Mouse (Mus musculus): ENCODE data around the gene Gm9048. TPM values are rescaled to one million over a fixed set of nuclear protein-coding genes. Genes with fewer than 3 reads are reported as not detected.

Gm9048 gene
- not detected for polyA plus RNA-seq (2017; shearing (Covaris generic))

GRCm38 (mm10) chr10:118348579-118348978 is at the start of gene Gm9048:
Gene Gm9048, minus strand, starts transcription at chr10:118348679.

GRCm38 (mm10) chr10:118354005-118354404 is 5.5 kb upstream of the Gm9048 start, which contains the start of gene Gm9049:
Gene Gm9049, minus strand, starts transcription at chr10:118354105.

DNA sequence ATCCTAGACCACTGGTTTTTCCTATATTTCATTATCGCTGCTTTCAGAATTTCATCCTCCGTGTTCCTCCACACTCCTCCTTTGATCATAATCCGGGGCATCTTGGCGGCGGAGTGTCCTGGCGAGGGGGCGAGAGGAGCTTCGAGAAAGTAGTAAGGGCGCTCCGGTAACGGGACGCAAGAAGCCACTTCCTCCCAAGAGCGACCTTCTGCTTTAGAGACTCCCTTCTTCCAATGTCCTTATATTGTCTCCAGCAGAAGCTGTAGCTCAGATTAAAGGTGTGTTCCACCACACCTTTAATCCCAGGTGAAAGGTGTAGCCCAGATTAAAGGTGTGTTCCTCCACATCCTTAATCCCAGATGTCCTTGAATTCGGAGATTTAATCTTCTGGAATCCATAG is 5.3 kb downstream of the Gm9048 start, which contains the start of gene Gm9046:
Gene Gm9046 (minus strand): TSS at position 101 of the 400 bp plus-strand sequence.

DNA sequence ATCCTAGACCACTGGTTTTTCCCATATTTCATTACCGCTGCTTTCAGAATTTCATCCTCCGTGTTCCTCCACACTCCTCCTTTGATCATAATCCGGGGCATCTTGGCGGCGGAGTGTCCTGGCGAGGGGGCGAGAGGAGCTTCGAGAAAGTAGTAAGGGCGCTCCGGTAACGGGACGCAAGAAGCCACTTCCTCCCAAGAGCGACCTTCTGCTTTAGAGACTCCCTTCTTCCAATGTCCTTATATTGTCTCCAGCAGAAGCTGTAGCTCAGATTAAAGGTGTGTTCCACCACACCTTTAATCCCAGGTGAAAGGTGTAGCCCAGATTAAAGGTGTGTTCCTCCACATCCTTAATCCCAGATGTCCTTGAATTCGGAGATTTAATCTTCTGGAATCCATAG is 10.7 kb downstream of the Gm9048 start, which contains the start of gene Gm9045:
Gene Gm9045 (minus strand): TSS at position 101 of the 400 bp plus-strand sequence.

DNA sequence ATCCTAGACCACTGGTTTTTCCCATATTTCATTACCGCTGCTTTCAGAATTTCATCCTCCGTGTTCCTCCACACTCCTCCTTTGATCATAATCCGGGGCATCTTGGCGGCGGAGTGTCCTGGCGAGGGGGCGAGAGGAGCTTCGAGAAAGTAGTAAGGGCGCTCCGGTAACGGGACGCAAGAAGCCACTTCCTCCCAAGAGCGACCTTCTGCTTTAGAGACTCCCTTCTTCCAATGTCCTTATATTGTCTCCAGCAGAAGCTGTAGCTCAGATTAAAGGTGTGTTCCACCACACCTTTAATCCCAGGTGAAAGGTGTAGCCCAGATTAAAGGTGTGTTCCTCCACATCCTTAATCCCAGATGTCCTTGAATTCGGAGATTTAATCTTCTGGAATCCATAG is 16.2 kb downstream of the Gm9048 start, which contains the start of gene Gm9044:
Gene Gm9044 (minus strand): TSS at position 101 of the 400 bp plus-strand sequence.

DNA sequence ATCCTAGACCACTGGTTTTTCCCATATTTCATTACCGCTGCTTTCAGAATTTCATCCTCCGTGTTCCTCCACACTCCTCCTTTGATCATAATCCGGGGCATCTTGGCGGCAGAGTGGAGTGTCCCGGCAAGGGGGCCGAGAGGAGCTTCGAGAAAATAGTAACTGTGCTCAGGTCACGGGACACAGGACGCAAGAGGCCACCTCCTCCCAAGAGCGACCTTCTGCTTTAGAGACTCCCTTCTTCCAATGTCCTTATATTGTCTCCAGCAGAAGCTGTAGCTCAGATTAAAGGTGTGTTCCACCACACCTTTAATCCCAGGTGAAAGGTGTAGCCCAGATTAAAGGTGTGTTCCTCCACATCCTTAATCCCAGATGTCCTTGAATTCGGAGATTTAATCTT is 21.6 kb downstream of the Gm9048 start, which contains the start of gene Gm9040:
Gene Gm9040 (minus strand): TSS at position 101 of the 400 bp plus-strand sequence.

Other genes starting within 250 kb of the Gm9048 start
- gene Mdm1, start 206.9 kb downstream of the Gm9048 start, polyA plus RNA-seq (2017; shearing (Covaris generic)), result 14.4 TPM
- not detected for gene Il22, start 143.7 kb downstream of the Gm9048 start, polyA plus RNA-seq (2017; shearing (Covaris generic))
- gene Gm32717, start 107.9 kb downstream of the Gm9048 start, polyA plus RNA-seq (2017; shearing (Covaris generic)), result not detected
- gene Gm32802, start 90.0 kb downstream of the Gm9048 start, polyA plus RNA-seq (2017; shearing (Covaris generic)), result not detected
- not detected for gene Iltifb, start 53.6 kb downstream of the Gm9048 start, polyA plus RNA-seq (2017; shearing (Covaris generic))
- gene Gm9040, start 21.7 kb downstream of the Gm9048 start, polyA plus RNA-seq (2017; shearing (Covaris generic)), result not detected
- gene Gm9044, start 16.3 kb downstream of the Gm9048 start, polyA plus RNA-seq (2017; shearing (Covaris generic)), result not detected
- gene Gm9045, start 10.8 kb downstream of the Gm9048 start, polyA plus RNA-seq (2017; shearing (Covaris generic)), result not detected
- not detected for gene Gm9046, start 5.4 kb downstream of the Gm9048 start, polyA plus RNA-seq (2017; shearing (Covaris generic))
- not detected for gene Gm9049, start 5.4 kb upstream of the Gm9048 start, polyA plus RNA-seq (2017; shearing (Covaris generic))
- 8.7 TPM for gene Ifng, start 92.4 kb upstream of the Gm9048 start, polyA plus RNA-seq (2017; shearing (Covaris generic))